Mouse (Mus musculus) liver, postnatal 0 days (tissue): ENCODE measurements around the gene Trmt44. TPM values are rescaled to one million over a fixed set of nuclear protein-coding genes. Genes with fewer than 3 reads are reported as not detected.
A peak's percentile ranks its signal among the peaks of the same experiment; 100 is the strongest.

Experiments used
- ATAC-seq: fragments of 200-750 bp; cut with Nextera tagmentation; 2 replicates; pipeline ENCODE4 v1.8.0; 2017; ENCODE audit warnings: mild to moderate bottlenecking, moderate library complexity
- DNase-seq: peaks from one replicate; pipeline ENCODE4 v3.0.0-alpha.2; 2016
- H3K27ac ChIP-seq: fragments of 300-500 bp; sonication (generic); 2 replicates; pipeline ENCODE4 v1.5.1; 2014; ENCODE audit warnings: antibody characterized with exemption, moderate library complexity, mild to moderate bottlenecking, low read depth
- H3K27me3 ChIP-seq: fragments of 300-500 bp; sonication (generic); 2 replicates; pipeline ENCODE4 v1.6.1; 2014; ENCODE audit warnings: low read length, control low read depth, mixed read lengths; ENCODE audit not compliant: insufficient read depth
- H3K36me3 ChIP-seq: fragments of 300-500 bp; sonication (generic); replicated peaks from 2 replicates; pipeline ENCODE4 v1.6.1; 2014; ENCODE audit warnings: mild to moderate bottlenecking, control low read depth, low read length, moderate library complexity, mixed read lengths; ENCODE audit not compliant: insufficient read depth
- H3K4me1 ChIP-seq: fragments of 300-500 bp; sonication (generic); 2 replicates; pipeline ENCODE4 v1.6.1; 2014; ENCODE audit warnings: antibody characterized with exemption, mild to moderate bottlenecking, control low read depth; ENCODE audit not compliant: insufficient read depth
- H3K4me2 ChIP-seq: fragments of 300-500 bp; sonication (generic); 2 replicates; pipeline ENCODE4 v1.6.1; 2014; ENCODE audit warnings: low read depth, mild to moderate bottlenecking, low read length, moderate library complexity, mixed read lengths
- H3K4me3 ChIP-seq: fragments of 300-500 bp; sonication (generic); 2 replicates; pipeline ENCODE4 v1.5.1; 2014; ENCODE audit warnings: low read depth, low read length
- H3K9ac ChIP-seq: fragments of 300-500 bp; sonication (generic); replicated peaks from 2 replicates; pipeline ENCODE4 v1.6.1; 2014; ENCODE audit warnings: mild to moderate bottlenecking, moderate library complexity
- H3K9me3 ChIP-seq: fragments of 300-500 bp; sonication (generic); 2 replicates; pipeline ENCODE4 v1.6.1; 2016; ENCODE audit warnings: mild to moderate bottlenecking, control low read depth, low read length, mixed read lengths
- CTCF ChIP-seq: sonication (generic); IDR thresholded peaks from 2 replicates; pipeline ENCODE4 v1.5.1; 2016; ENCODE audit warnings: antibody characterized with exemption, low read depth
- EP300 ChIP-seq: IDR thresholded peaks from 2 replicates; pipeline ENCODE4 v1.6.1; 2016; ENCODE audit warnings: antibody characterized with exemption, low read depth, mild to moderate bottlenecking
- WGBS: fragments of 180-500 bp; shearing (Covaris S2); extraction: QIAGEN DNeasy Blood & Tissue Kit; methylation state at CpG from one replicate; pipeline ENCODE4 v1.1.7; 2014; ENCODE audit not compliant: insufficient replicate concordance; 5-methylcytosine and 5-hydroxymethylcytosine counted together
- polyA plus RNA-seq: library from polyadenylated mRNA; unstranded; fragments of >200 nt; fragmentation: Nextera tagmentation; extraction: Ambion mirVana; gene quantifications from 2 replicates; pipeline ENCODE4 v1.2.1, GENCODE M21; 2015

Trmt44 gene
- polyA plus RNA-seq, 1 experiment from 2014 or later, result 1.7 TPM

DNA sequence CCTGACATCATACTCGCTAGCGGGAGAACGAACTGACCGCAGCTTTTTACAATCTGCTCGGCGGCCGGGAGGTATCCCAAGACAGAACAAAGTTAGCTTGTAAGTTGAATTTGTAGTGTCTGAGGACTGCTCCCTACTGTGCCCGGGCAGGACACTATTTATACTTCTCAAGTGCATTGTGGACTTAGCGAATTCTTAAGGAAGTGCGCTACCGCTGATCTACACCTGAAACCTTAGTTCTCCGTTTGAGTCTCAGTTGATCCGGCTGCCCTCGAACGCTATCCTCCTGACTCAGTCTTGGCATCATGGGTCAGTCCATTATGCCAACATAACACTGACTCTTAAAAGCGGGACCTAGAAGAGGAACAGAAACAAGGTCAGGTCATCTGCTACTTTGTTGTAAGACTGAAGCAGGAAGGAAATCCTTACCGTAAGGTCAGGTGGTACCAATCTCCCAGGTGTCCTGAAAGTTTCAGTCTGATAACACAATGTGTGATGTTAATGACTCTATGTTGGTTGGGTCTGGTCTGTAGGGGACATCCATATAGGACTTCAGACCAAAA lies 8.4 kb upstream of the Trmt44 start:
- H3K4me3 ChIP-seq, result peak overlapping the region; percentile 80

GRCm38 (mm10) chr5:35582445-35583220 lies 7.8 kb upstream of the Trmt44 start, which contains the start of gene Acox3:
TSS of gene Acox3 (plus strand) at chr5:35583040.
- peak; percentile 97 for ATAC-seq
- DNase-seq, result peak; percentile 96

More for the DNA sequence above, 8.4 kb upstream of the Trmt44 start:
- no peaks in the 10 kb centered on the region for H3K9me3 ChIP-seq
- H3K9ac ChIP-seq, result peak overlapping the region; percentile 80
- peak overlapping the region; percentile 78 for H3K27ac ChIP-seq
- ATAC-seq (peak; percentile 24), DNase-seq (no peak)
- H3K4me1 ChIP-seq, result peaks cover 11% of the 10 kb centered on the region
- peak overlapping the region; percentile 91 for H3K4me2 ChIP-seq
- no peaks in the 10 kb centered on the region for H3K27me3 ChIP-seq
- TF ChIP-seq EP300 (no peak), CTCF (no peak)
- WGBS, result 2% methylated on average over 17 of the region's 17 CpGs
- peaks cover 8% of the 10 kb centered on the region; the same call in 1 of the 2 replicates for H3K36me3 ChIP-seq

DNA sequence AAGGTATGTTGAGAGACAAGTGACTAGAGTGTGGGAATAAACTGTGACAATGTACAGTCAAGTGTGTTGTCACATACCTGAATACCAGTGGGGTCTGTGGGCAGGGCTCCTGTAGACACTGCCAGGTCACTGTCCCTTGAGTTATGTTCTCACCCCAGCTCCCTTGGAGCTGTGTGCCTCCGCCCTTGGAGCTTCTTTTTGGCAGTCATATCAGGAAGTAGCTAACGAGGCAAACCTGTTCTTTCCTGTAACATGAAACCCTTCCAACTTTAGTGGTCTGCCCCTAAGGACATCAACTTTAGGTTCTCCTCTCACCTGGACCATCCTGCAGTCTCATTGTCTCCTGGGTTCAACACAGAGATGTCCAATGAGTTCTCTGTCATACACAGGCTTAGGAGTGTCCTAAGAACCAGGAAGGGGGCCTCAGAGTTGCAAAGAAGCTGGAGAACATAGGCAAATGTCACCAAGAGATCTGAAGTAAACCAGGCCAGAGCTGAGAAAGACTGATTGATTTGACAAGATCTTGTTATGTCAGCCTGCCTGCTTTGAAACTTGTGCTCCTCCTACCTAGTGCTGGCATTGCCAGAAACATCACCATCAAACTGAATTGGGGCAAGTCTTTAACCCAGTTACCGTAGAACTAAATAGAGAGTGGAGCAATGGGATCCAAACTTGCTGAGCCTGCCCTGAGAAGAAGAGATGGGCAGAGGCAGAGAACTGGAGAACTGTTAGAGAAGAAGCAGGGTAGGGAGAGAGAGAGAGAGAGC lies 5.5 kb upstream of the Trmt44 start:
- DNase-seq (no peak), ATAC-seq (no peak)
- Histone ChIP-seq H3K27ac (no peak overlapping the region), H3K4me1 (peaks cover 13% of the 10 kb centered on the region), H3K4me3 (no peak overlapping the region), H3K9me3 (no peaks in the 10 kb centered on the region), H3K36me3 (0 out of 2 replicates have a peak, but pooled peaks cover 6% of the 10 kb centered on the region), H3K9ac (no peak overlapping the region), H3K4me2 (no peak overlapping the region), H3K27me3 (no peaks in the 10 kb centered on the region)
- no peak for TF ChIP-seq EP300
- no peak for TF ChIP-seq CTCF
- 43% methylated on average over 3 of the region's 3 CpGs for WGBS

More at GRCm38 (mm10) chr5:35582445-35583220, 7.8 kb upstream of the Trmt44 start, which contains the start of gene Acox3:
- TF ChIP-seq CTCF, result no peak
- TF ChIP-seq EP300, result no peak
- Histone ChIP-seq H3K4me1 (peaks cover 11% of the 10 kb centered on the region), H3K27ac (peak within 1 kb of the TSS; percentile 78), H3K27me3 (no peaks in the 10 kb centered on the region), H3K9me3 (no peaks in the 10 kb centered on the region), H3K4me3 (peak within 1 kb of the TSS; percentile 80), H3K36me3 (peaks cover 6% of the 10 kb centered on the region; the same call in 1 of the 2 replicates), H3K9ac (peak within 1 kb of the TSS; percentile 80), H3K4me2 (peak within 1 kb of the TSS; percentile 91)
- 1% methylated on average over 35 of the region's 35 CpGs for WGBS

DNA sequence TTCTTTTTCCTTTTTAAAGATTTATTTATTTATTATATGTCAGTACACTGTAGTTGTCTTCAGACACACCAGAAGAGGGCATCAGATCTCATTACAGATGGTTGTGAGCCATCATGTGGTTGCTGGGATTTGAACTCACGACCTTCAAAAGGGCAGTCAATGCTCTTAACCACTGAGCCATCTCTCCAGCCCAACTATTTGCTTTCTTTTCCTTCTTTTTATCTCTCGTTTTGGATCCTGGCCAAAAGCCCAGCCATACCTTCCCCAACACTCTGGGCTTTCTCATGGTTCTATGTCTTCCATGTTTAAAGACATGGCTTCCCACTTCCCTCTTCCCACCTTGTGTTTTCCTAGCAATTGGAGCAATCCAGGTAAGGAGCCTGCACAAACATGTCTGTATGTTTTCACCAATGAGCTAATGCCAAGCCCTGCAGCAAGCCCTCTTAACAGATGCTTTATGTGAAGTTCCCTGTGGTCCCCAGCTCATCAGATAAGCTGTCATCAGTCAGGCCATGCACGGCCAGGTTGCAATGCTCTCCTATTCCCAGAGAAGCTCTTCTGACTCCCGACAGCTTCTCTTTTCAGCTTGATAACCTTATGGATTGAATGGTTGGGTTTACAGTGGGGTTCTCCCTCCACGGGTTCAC lies 4.5 kb upstream of the Trmt44 start:
- WGBS, result 41% methylated on average over 5 of the region's 5 CpGs
- no peak overlapping the region for H3K27ac ChIP-seq
- H3K4me2 ChIP-seq, result no peak overlapping the region
- no peaks in the 10 kb centered on the region for H3K27me3 ChIP-seq
- peaks cover 15% of the 10 kb centered on the region for H3K4me1 ChIP-seq
- H3K9ac ChIP-seq, result no peak overlapping the region
- H3K9me3 ChIP-seq, result no peaks in the 10 kb centered on the region
- H3K36me3 ChIP-seq, result no peaks in the 10 kb centered on the region
- TF ChIP-seq CTCF, result no peak
- no peak for TF ChIP-seq EP300
- ATAC-seq (no peak), DNase-seq (no peak)
- no peak overlapping the region for H3K4me3 ChIP-seq

- no peak overlapping the region for H3K4me2 ChIP-seq
- no peaks in the 10 kb centered on the region for H3K9me3 ChIP-seq
- H3K4me1 ChIP-seq, result peaks cover 18% of the 10 kb centered on the region
- ATAC-seq (no peak), DNase-seq (no peak)
- H3K27me3 ChIP-seq, result no peaks in the 10 kb centered on the region
- TF ChIP-seq CTCF (no peak), EP300 (no peak)
- H3K36me3 ChIP-seq, result no peaks in the 10 kb centered on the region
- no peak overlapping the region for H3K4me3 ChIP-seq
- no peak overlapping the region for H3K27ac ChIP-seq
- H3K9ac ChIP-seq, result no peak overlapping the region
- WGBS, result 71% methylated on average over 2 of the region's 2 CpGs
Measured at GRCm38 (mm10) chr5:35578411-35578810, 3.5 kb upstream of the Trmt44 start.
